Mouse (Mus musculus) thymus, adult 2 months (tissue): ENCODE data around the gene Fam124a.

Experiments
- CTCF ChIP-seq: fragments of 200-500 bp; IDR thresholded peaks from 2 replicates; pipeline ENCODE4 v1.5.1; 2012; ENCODE audit warnings: mild to moderate bottlenecking, control low read depth, low read length, moderate library complexity, borderline replicate concordance; ENCODE audit not compliant: control insufficient read depth, poor library complexity, insufficient read depth; ENCODE audit errors: extremely low read depth
- POLR2A ChIP-seq: fragments of 200-500 bp; IDR thresholded peaks from 2 replicates; pipeline ENCODE4 v1.6.1; 2012; ENCODE audit warnings: mild to moderate bottlenecking, low read length, control low read depth, moderate library complexity; ENCODE audit not compliant: control insufficient read depth, poor library complexity, insufficient read depth; ENCODE audit errors: extremely low read depth

DNA sequence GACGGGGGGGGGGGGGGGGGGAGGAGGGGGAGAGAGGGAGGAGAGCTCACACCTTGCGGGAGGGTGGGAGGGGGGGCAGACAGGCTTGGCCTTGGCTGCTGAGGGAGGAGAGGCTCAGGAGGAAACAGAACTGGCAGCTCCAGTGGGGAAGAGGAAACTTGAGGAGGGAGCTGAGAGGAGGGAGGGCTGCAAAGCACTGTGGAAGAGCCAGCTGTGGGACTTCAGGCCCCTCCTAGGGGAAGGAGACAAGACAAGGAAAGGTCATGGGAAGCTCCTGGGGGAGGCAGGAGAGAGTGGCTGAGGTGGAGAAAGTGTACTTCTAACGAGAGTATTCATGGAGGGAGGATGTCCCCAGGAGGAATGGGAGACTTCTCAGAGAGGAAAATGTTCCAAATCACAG, 17.9 kb downstream of the Fam124a start:
- no peak for TF ChIP-seq CTCF
- TF ChIP-seq POLR2A = no peak
